Mouse (Mus musculus): ENCODE results near the gene Pou4f1.

Pou4f1 gene

GRCm38 (mm10) chr14:104453824-104454223 is 14.0 kb downstream of the Pou4f1 start:
- DNase-seq = no peak

GRCm38 (mm10) chr14:104434293-104434692 is 33.5 kb downstream of the Pou4f1 start:
- DNase-seq = no peak

GRCm38 (mm10) chr14:104430819-104431218 is 37.0 kb downstream of the Pou4f1 start:
- no peak for DNase-seq

GRCm38 (mm10) chr14:104423688-104424470 is 43.9 kb downstream of the Pou4f1 start:
- no peak for DNase-seq

All from cerebellum, adult 18-20 months (tissue).